Mouse (Mus musculus) embryonic facial prominence, embryonic 11.5 days (tissue): ENCODE measurements at regions not wholly inside any gene's neighbourhood (a gene's known extent, or its start where the extent isn't known, plus 50 kb on each side); places are given as distances from the start of the nearest gene placed in this dataset.

Source experiments
- ATAC-seq: fragments of 200-750 bp; cut with Nextera tagmentation; replicated peaks from 2 replicates; pipeline ENCODE4 v1.8.0; 2017; ENCODE audit warnings: low read depth; ENCODE audit not compliant: insufficient number of reproducible peaks, low FRiP score, low TSS enrichment
- DNase-seq: peaks from one replicate; pipeline ENCODE4 v3.0.0-alpha.2; 2015; ENCODE audit warnings: low spot score
- H3K27ac ChIP-seq: fragments of 300-500 bp; sonication (generic); replicated peaks from 2 replicates; pipeline ENCODE4 v1.5.1; 2014; ENCODE audit warnings: mild to moderate bottlenecking, low read depth, low read length, control low read depth
- H3K27me3 ChIP-seq: fragments of 300-500 bp; sonication (generic); 2 replicates; pipeline ENCODE4 v1.6.1; 2014; ENCODE audit warnings: mild to moderate bottlenecking, low read length, moderate library complexity, mixed read lengths; ENCODE audit not compliant: control insufficient read depth, insufficient read depth
- H3K36me3 ChIP-seq: fragments of 300-500 bp; sonication (generic); replicated peaks from 2 replicates; pipeline ENCODE4 v1.6.1; 2014; ENCODE audit warnings: low read depth, mild to moderate bottlenecking, low read length, moderate library complexity, mixed read lengths; ENCODE audit not compliant: control insufficient read depth, insufficient read depth
- H3K4me1 ChIP-seq: fragments of 300-500 bp; sonication (generic); 2 replicates; pipeline ENCODE4 v1.6.1; 2014; ENCODE audit warnings: low read length, mixed read lengths; ENCODE audit not compliant: control insufficient read depth, insufficient read depth
- H3K4me2 ChIP-seq: fragments of 300-500 bp; sonication (generic); 2 replicates; pipeline ENCODE4 v1.6.1; 2014; ENCODE audit warnings: low read depth, mild to moderate bottlenecking, control low read depth, low read length, moderate library complexity
- H3K4me3 ChIP-seq: fragments of 300-500 bp; sonication (generic); 2 replicates; pipeline ENCODE4 v1.5.1; 2014; ENCODE audit warnings: low read depth, low read length, control low read depth
- H3K9ac ChIP-seq: fragments of 300-500 bp; sonication (generic); replicated peaks from 2 replicates; pipeline ENCODE4 v1.6.1; 2014; ENCODE audit warnings: mild to moderate bottlenecking, control low read depth, low read length
- H3K9me3 ChIP-seq: fragments of 300-500 bp; sonication (generic); replicated peaks from 2 replicates; pipeline ENCODE4 v1.6.1; 2016; ENCODE audit warnings: mild to moderate bottlenecking, low read length, inconsistent platforms, mixed read lengths; ENCODE audit not compliant: control insufficient read depth
- WGBS: fragments of 180-500 bp; shearing (Covaris S2); extraction: QIAGEN DNeasy Blood & Tissue Kit; methylation state at CpG from one replicate; pipeline ENCODE4 v1.1.7; 2014; 5-methylcytosine and 5-hydroxymethylcytosine counted together

GRCm38 (mm10) chr9:113309707-113310574 lies 398.1 kb downstream of the Pdcd6ip start:
- H3K9me3 ChIP-seq, result no peaks in the 10 kb centered on the region
- H3K4me1 ChIP-seq, result no peaks in the 10 kb centered on the region
- H3K36me3 ChIP-seq, result no peaks in the 10 kb centered on the region
- H3K4me3 ChIP-seq, result no peak overlapping the region
- ATAC-seq (no peak), DNase-seq (no peak)
- 84% methylated on average over 7 of the region's 7 CpGs for WGBS
- H3K9ac ChIP-seq, result no peak overlapping the region
- no peak overlapping the region for H3K4me2 ChIP-seq
- H3K27ac ChIP-seq, result no peak overlapping the region
- H3K27me3 ChIP-seq, result no peaks in the 10 kb centered on the region

- Histone ChIP-seq H3K36me3 (no peaks in the 10 kb centered on the region), H3K9ac (no peak overlapping the region), H3K9me3 (no peaks in the 10 kb centered on the region), H3K27me3 (no peaks in the 10 kb centered on the region), H3K4me1 (no peaks in the 10 kb centered on the region), H3K27ac (no peak overlapping the region), H3K4me3 (no peak overlapping the region), H3K4me2 (no peak overlapping the region)
- WGBS, result 45% methylated on average over 4 of the region's 4 CpGs
- ATAC-seq (no peak), DNase-seq (no peak)
Measured at GRCm38 (mm10) chr9:113305761-113306160, 402.3 kb downstream of the Pdcd6ip start.

DNA sequence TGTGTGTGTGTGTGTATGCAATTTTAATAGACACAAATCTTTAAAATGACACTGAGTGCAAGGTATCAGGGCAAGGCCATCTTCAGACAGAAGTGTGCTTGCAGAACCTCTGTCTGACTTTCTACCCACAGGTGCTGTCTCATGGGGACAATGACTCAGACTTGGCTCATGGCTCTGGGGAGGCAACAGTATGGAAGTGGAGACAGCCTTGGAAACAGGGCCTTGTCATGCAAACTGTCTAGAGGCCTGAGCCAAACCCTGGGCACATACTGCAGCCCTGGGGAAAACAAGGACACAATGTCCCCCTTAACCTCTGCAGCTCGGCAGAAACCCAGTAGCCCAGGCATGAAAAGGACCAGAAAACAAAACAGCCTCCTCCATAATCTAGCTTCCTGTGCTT lies 405.6 kb downstream of the Pdcd6ip start:
- WGBS, result 30% methylated on average over 1 of the region's 1 CpGs
- Histone ChIP-seq H3K4me1 (no peaks in the 10 kb centered on the region), H3K4me3 (no peak overlapping the region), H3K9ac (no peak overlapping the region), H3K4me2 (no peak overlapping the region), H3K27me3 (no peaks in the 10 kb centered on the region), H3K27ac (no peak overlapping the region), H3K36me3 (no peaks in the 10 kb centered on the region), H3K9me3 (no peaks in the 10 kb centered on the region)
- DNase-seq (no peak), ATAC-seq (no peak)

- no peaks in the 10 kb centered on the region for H3K4me1 ChIP-seq
- no peak overlapping the region for H3K4me2 ChIP-seq
- H3K9ac ChIP-seq, result no peak overlapping the region
- H3K9me3 ChIP-seq, result no peaks in the 10 kb centered on the region
- ATAC-seq (no peak), DNase-seq (peak; percentile 46)
- no peak overlapping the region for H3K4me3 ChIP-seq
- no peaks in the 10 kb centered on the region for H3K27me3 ChIP-seq
- WGBS, result 24% methylated on average over 2 of the region's 2 CpGs
- no peaks in the 10 kb centered on the region for H3K36me3 ChIP-seq
- H3K27ac ChIP-seq, result no peak overlapping the region
Measured at GRCm38 (mm10) chr9:113300846-113301245, 407.2 kb downstream of the Pdcd6ip start.

DNA sequence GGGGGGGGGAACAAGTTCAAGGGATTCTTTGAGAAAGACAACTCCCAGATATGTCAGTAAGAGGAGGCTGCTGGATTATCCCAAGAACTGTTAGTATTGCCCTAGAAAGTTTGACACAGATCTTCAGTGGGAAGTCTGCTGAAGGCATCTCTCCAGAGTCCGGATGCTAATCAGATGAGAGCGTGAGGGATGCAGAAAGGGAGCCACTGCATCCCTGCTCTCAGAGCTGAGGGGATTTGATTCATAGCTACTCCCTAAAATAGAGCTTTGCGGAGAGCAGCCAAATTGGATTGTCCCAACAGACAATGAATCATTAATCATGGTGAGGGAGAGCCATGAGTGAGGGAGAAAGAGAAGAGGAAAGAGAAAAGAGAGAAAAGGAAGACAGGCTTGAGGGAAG lies 408.2 kb downstream of the Pdcd6ip start:
- Histone ChIP-seq H3K4me1 (no peaks in the 10 kb centered on the region), H3K9me3 (no peaks in the 10 kb centered on the region), H3K4me2 (no peak overlapping the region), H3K27ac (no peak overlapping the region), H3K4me3 (no peak overlapping the region), H3K36me3 (no peaks in the 10 kb centered on the region), H3K9ac (no peak overlapping the region), H3K27me3 (no peaks in the 10 kb centered on the region)
- 39% methylated on average over 3 of the region's 3 CpGs for WGBS
- DNase-seq (no peak), ATAC-seq (no peak)

- Histone ChIP-seq H3K9ac (no peak overlapping the region), H3K9me3 (no peaks in the 10 kb centered on the region), H3K4me3 (no peak overlapping the region), H3K27me3 (no peaks in the 10 kb centered on the region), H3K27ac (no peak overlapping the region), H3K4me1 (no peaks in the 10 kb centered on the region), H3K36me3 (no peaks in the 10 kb centered on the region), H3K4me2 (no peak overlapping the region)
- ATAC-seq (no peak), DNase-seq (no peak)
- 77% methylated on average over 5 of the region's 5 CpGs for WGBS
Measured at GRCm38 (mm10) chr9:113295850-113296467, 412.1 kb downstream of the Pdcd6ip start.

- Histone ChIP-seq H3K4me1 (no peaks in the 10 kb centered on the region), H3K4me2 (no peak overlapping the region), H3K27ac (no peak overlapping the region), H3K4me3 (no peak overlapping the region), H3K27me3 (no peaks in the 10 kb centered on the region), H3K9ac (no peak overlapping the region), H3K9me3 (no peaks in the 10 kb centered on the region), H3K36me3 (no peaks in the 10 kb centered on the region)
- ATAC-seq (no peak), DNase-seq (no peak)
- 70% methylated on average over 4 of the region's 4 CpGs for WGBS
Measured at GRCm38 (mm10) chr9:113287397-113287796, 420.7 kb downstream of the Pdcd6ip start.

- no peaks in the 10 kb centered on the region for H3K36me3 ChIP-seq
- H3K27me3 ChIP-seq, result no peaks in the 10 kb centered on the region
- H3K9me3 ChIP-seq, result no peaks in the 10 kb centered on the region
- H3K4me3 ChIP-seq, result no peak overlapping the region
- H3K4me2 ChIP-seq, result no peak overlapping the region
- no peaks in the 10 kb centered on the region for H3K4me1 ChIP-seq
- no peak for DNase-seq
- H3K27ac ChIP-seq, result no peak overlapping the region
- 70% methylated on average over 1 of the region's 1 CpGs for WGBS
- no peak overlapping the region for H3K9ac ChIP-seq
- no peak for ATAC-seq
Measured at GRCm38 (mm10) chr9:113283244-113283643, 424.8 kb downstream of the Pdcd6ip start.
